Comparison of ENCODE assay signal across 18 mouse cellular contexts in the genomic region with DNA sequence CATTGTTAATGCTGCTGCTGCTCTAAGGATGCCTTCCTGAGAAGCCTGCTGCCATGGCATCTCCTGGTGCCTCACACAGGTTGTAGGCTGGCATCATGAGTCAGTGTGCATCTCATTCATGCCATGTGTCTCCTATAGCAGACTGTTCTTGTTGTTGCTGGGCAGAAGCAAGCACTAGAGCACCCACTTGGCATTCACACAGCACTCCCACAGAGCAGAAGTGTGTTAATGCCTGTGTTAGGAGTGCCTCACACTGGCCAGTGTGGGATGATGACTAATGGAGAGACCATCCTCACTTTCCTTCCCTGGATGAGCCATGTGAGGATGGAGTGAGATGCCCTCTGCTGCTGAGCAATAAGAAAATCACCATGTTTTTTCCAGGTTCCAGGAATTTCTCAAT.
DNase-seq lines count a peak whose midpoint lies in the region; ATAC-seq and TF ChIP-seq lines count a peak whose summit lies in the region.
"Had no signal": no experiment of that assay in that cellular context is flagged by ENCODE, and none has a peak within 500 bp of the region (broad histone marks: within the 10 kb centered on the region; RNA-seq: fewer than 3 reads in every experiment).

No protein-coding gene starts in this region.

- no peak overlapping the region for H3K27ac ChIP-seq in liver, postnatal 0 days (ENCODE audit: low read depth)
- H3K27ac ChIP-seq: heart, embryonic 13.5 days; kidney, embryonic 15.5 days had no signal

- H3K9ac ChIP-seq in liver, postnatal 0 days (replicated peaks), result no peak overlapping the region
- H3K9ac ChIP-seq: heart, embryonic 13.5 days; kidney, embryonic 15.5 days; lung, embryonic 14.5 days had no signal

- H3K27me3 ChIP-seq in liver, postnatal 0 days (ENCODE audit: insufficient read depth, low read length), result no peaks in the 10 kb centered on the region
- H3K27me3 ChIP-seq: heart, embryonic 13.5 days; kidney, embryonic 15.5 days had no signal

- no peak for TF ChIP-seq CTCF in liver, postnatal 0 days (IDR thresholded peaks at IDR 0.05; ENCODE audit: low read depth)

- no peak overlapping the region for H3K4me2 ChIP-seq in liver, postnatal 0 days (ENCODE audit: low read depth, low read length)
- H3K4me2 ChIP-seq: heart, embryonic 13.5 days; kidney, embryonic 15.5 days; lung, embryonic 14.5 days had no signal

- no peak for TF ChIP-seq EP300 in liver, postnatal 0 days (IDR thresholded peaks at IDR 0.05; ENCODE audit: low read depth)

- H3K36me3 ChIP-seq in liver, postnatal 0 days (replicated peaks; ENCODE audit: insufficient read depth, low read length), result no peaks in the 10 kb centered on the region
- H3K36me3 ChIP-seq: heart, embryonic 13.5 days; kidney, embryonic 15.5 days had no signal

- no peak for ATAC-seq in liver, postnatal 0 days
- ATAC-seq: forebrain, embryonic 16.5 days had no signal

- H3K4me1 ChIP-seq in liver, postnatal 0 days (ENCODE audit: insufficient read depth), result no peaks in the 10 kb centered on the region

- no peaks in the 10 kb centered on the region for H3K9me3 ChIP-seq in liver, postnatal 0 days (ENCODE audit: low read length)
- H3K9me3 ChIP-seq: heart, embryonic 13.5 days; kidney, embryonic 15.5 days had no signal

- no peak overlapping the region for H3K4me3 ChIP-seq in liver, postnatal 0 days (ENCODE audit: low read depth, low read length)
- H3K4me3 ChIP-seq: heart, embryonic 13.5 days; kidney, embryonic 15.5 days had no signal

- DNase-seq in frontal cortex, adult 2 months (ENCODE audit: extremely low spot score in 1 of 2, low spot score in 1 of 2), result peak; percentile 52 to 62
- DNase-seq in frontal cortex, postnatal 10 days (ENCODE audit: low spot score in 2 of 2), result no peak
- peak; percentile 52 to 59 for DNase-seq in right cerebral cortex, adult 2 months (ENCODE audit: low spot score in 2 of 2)
- no peak for DNase-seq in right cerebral cortex, postnatal 14 days
- DNase-seq in layer of hippocampus, postnatal 36 days, result peak; percentile 40 to 44
- DNase-seq in telencephalon, adult 2 months (ENCODE audit: low read depth, low spot score), result peak; percentile 74
- DNase-seq in spleen, adult 12 weeks (ENCODE audit: low spot score), result no peak
- DNase-seq in liver, postnatal 0 days, result no peak
- DNase-seq: adrenal gland, adult 8-10 months; cerebellum, adult 9-10 months; gastrocnemius, postnatal 36 days; heart, postnatal 4 days; liver; lung, embryonic 14.5 days; thymus, adult 18-20 months had no signal

Comparison
In these comparisons a context has a peak if more than half of its experiments do, and no peak if none do; other contexts are left out.
1. DNase-seq: peak in frontal cortex, adult 2 months (2 of 2), right cerebral cortex, adult 2 months (2 of 2), layer of hippocampus, postnatal 36 days (2 of 2) and telencephalon, adult 2 months (single experiment); none in frontal cortex, postnatal 10 days (0 of 2), right cerebral cortex, postnatal 14 days (single experiment), spleen, adult 12 weeks (single experiment) and liver, postnatal 0 days (single experiment).